Mouse (Mus musculus) CH12.LX (cell line): ENCODE measurements around the gene Tubb5. TPM values are rescaled to one million over a fixed set of nuclear protein-coding genes. Genes with fewer than 3 reads are reported as not detected.

ENCODE experiments used
- DNase-seq: peaks from one replicate; pipeline ENCODE4 v3.0.0-alpha.2; 2013; ENCODE audit errors: extremely low read depth
- H3K27ac ChIP-seq: 2 replicates; pipeline ENCODE4 v1.5.1; 2012; ENCODE audit warnings: low read depth, mild to moderate bottlenecking, control low read depth, moderate library complexity; ENCODE audit not compliant: insufficient read depth
- H3K27me3 ChIP-seq: replicated peaks from 2 replicates; pipeline ENCODE3; 2012; ENCODE audit warnings: inconsistent platforms
- H3K36me3 ChIP-seq, 2 experiments: replicated peaks in 1 of 2; 2 replicates each; pipeline versions ENCODE3 to v1.6.1; 2012; ENCODE audit warnings: inconsistent platforms in 1 of 2, low read length in 1 of 2, mild to moderate bottlenecking in 1 of 2, mixed read lengths in 1 of 2, moderate library complexity in 1 of 2; ENCODE audit not compliant: control insufficient read depth in 1 of 2, insufficient read depth in 1 of 2
- H3K4me1 ChIP-seq, 2 experiments: 2 replicates each; pipeline ENCODE4 v1.6.1; 2012; ENCODE audit warnings: inconsistent platforms in 1 of 2, moderate library complexity in 1 of 2; ENCODE audit not compliant: insufficient read depth in 2 of 2, control insufficient read depth in 1 of 2
- H3K4me2 ChIP-seq: 2 replicates; pipeline ENCODE4 v1.6.1; 2012; ENCODE audit warnings: low read depth, mild to moderate bottlenecking, control low read depth; ENCODE audit not compliant: poor library complexity, insufficient read depth, severe bottlenecking
- H3K4me3 ChIP-seq, 3 experiments: fragments of 150-350 bp in 1 of 3; sonication (generic) in 1 of 3; replicated peaks in 1 of 3; 2 replicates each; pipeline versions ENCODE3 to v1.5.1; 2011 to 2012; ENCODE audit warnings: low read depth in 2 of 3, low read length in 2 of 3, mild to moderate bottlenecking in 2 of 3, moderate library complexity in 2 of 3, control low read depth in 1 of 3, improper control_type of control experiment in 1 of 3, inconsistent platforms in 1 of 3, mixed read lengths in 1 of 3; ENCODE audit not compliant: poor library complexity in 1 of 3
- H3K79me2 ChIP-seq: replicated peaks from 2 replicates; pipeline ENCODE4 v1.6.1; 2012; ENCODE audit warnings: mild to moderate bottlenecking, moderate library complexity; ENCODE audit not compliant: control insufficient read depth, poor library complexity, insufficient read depth, severe bottlenecking; ENCODE audit errors: extremely low read depth
- H3K9ac ChIP-seq: 2 replicates; pipeline ENCODE4 v1.6.1; 2012; ENCODE audit warnings: low read depth, mild to moderate bottlenecking, control low read depth, moderate library complexity; ENCODE audit not compliant: insufficient read depth
- H3K9me3 ChIP-seq: replicated peaks from 2 replicates; pipeline ENCODE3; 2012; ENCODE audit warnings: low read length, inconsistent platforms, mixed read lengths
- BHLHE40 ChIP-seq: IDR thresholded peaks from 2 replicates; pipeline ENCODE4 v1.6.1; 2011; ENCODE audit warnings: mild to moderate bottlenecking, low read depth, low read length, improper control_type of control experiment
- CHD1 ChIP-seq: IDR thresholded peaks from 2 replicates; pipeline ENCODE4 v1.6.1; 2012; ENCODE audit warnings: low read depth, low read length, improper control_type of control experiment, inconsistent platforms
- CHD2 ChIP-seq: IDR thresholded peaks from 2 replicates; pipeline ENCODE4 v1.6.1; 2011; ENCODE audit warnings: low read length, improper control_type of control experiment
- CTCF ChIP-seq, 2 experiments: IDR thresholded peaks in 1 of 2; conservative IDR thresholded peaks in 1 of 2; 2 replicates each; pipeline ENCODE4 v1.5.1; 2011 to 2012; ENCODE audit warnings: low read depth in 2 of 2, low read length in 2 of 2, improper control_type of control experiment in 1 of 2, inconsistent platforms in 1 of 2, mild to moderate bottlenecking in 1 of 2, moderate library complexity in 1 of 2
- E2F4 ChIP-seq: IDR thresholded peaks from 2 replicates; pipeline ENCODE4 v1.6.1; 2011; ENCODE audit warnings: low read depth, low read length, improper control_type of control experiment; ENCODE audit not compliant: insufficient replicate concordance
- ELF1 ChIP-seq: IDR thresholded peaks from 2 replicates; pipeline ENCODE4 v1.6.1; 2014; ENCODE audit warnings: low read depth, mild to moderate bottlenecking, inconsistent platforms, low read length, improper control_type of control experiment
- EP300 ChIP-seq: IDR thresholded peaks from 2 replicates; pipeline ENCODE4 v1.6.1; 2011; ENCODE audit warnings: low read length, improper control_type of control experiment
- ETS1 ChIP-seq: conservative IDR thresholded peaks from 2 replicates; pipeline ENCODE4 v1.6.1; 2012; ENCODE audit warnings: low read depth, mild to moderate bottlenecking, inconsistent platforms, low read length, improper control_type of control experiment, moderate library complexity
- GABPA ChIP-seq: IDR thresholded peaks from 2 replicates; pipeline ENCODE4 v1.6.1; 2012; ENCODE audit warnings: low read depth, low read length, improper control_type of control experiment, inconsistent platforms; ENCODE audit not compliant: insufficient replicate concordance
- HCFC1 ChIP-seq: IDR thresholded peaks from 2 replicates; pipeline ENCODE4 v1.6.1; 2012; ENCODE audit warnings: low read depth, mild to moderate bottlenecking, inconsistent platforms, low read length, improper control_type of control experiment
- IRF4 ChIP-seq: IDR thresholded peaks from 2 replicates; pipeline ENCODE4 v1.6.1; 2014; ENCODE audit warnings: low read depth, mild to moderate bottlenecking, inconsistent platforms, low read length, improper control_type of control experiment
- JUN ChIP-seq: IDR thresholded peaks from 2 replicates; pipeline ENCODE4 v1.6.1; 2011; ENCODE audit warnings: low read depth, mild to moderate bottlenecking, low read length, improper control_type of control experiment, moderate library complexity; ENCODE audit not compliant: insufficient read depth
- JUND ChIP-seq: conservative IDR thresholded peaks from 2 replicates; pipeline ENCODE4 v1.6.1; 2011; ENCODE audit warnings: low read depth, low read length, improper control_type of control experiment
- KAT2A ChIP-seq: IDR thresholded peaks from 2 replicates; pipeline ENCODE4 v1.6.1; 2012; ENCODE audit warnings: low read length, improper control_type of control experiment, inconsistent platforms; ENCODE audit not compliant: insufficient replicate concordance
- MAFK ChIP-seq: IDR thresholded peaks from 2 replicates; pipeline ENCODE4 v1.6.1; 2011; ENCODE audit warnings: low read length, improper control_type of control experiment; ENCODE audit not compliant: insufficient replicate concordance
- MAX ChIP-seq: IDR thresholded peaks from 2 replicates; pipeline ENCODE4 v1.6.1; 2011; ENCODE audit warnings: low read length, improper control_type of control experiment
- MAZ ChIP-seq: IDR thresholded peaks from 2 replicates; pipeline ENCODE4 v1.6.1; 2012; ENCODE audit warnings: low read depth, mild to moderate bottlenecking, inconsistent platforms, low read length, improper control_type of control experiment, moderate library complexity
- MEF2A ChIP-seq: IDR thresholded peaks from 2 replicates; pipeline ENCODE4 v1.6.1; 2014; ENCODE audit warnings: low read depth, mild to moderate bottlenecking, inconsistent platforms, low read length, improper control_type of control experiment, borderline replicate concordance
- MXI1 ChIP-seq: IDR thresholded peaks from 2 replicates; pipeline ENCODE4 v1.6.1; 2011; ENCODE audit warnings: mild to moderate bottlenecking, low read depth, low read length, improper control_type of control experiment
- MYC ChIP-seq: IDR thresholded peaks from 2 replicates; pipeline ENCODE4 v1.6.1; 2011; ENCODE audit warnings: low read depth, mild to moderate bottlenecking, improper control_type of control experiment, low read length
- NELFE ChIP-seq: IDR thresholded peaks from 2 replicates; pipeline ENCODE4 v1.6.1; 2011; ENCODE audit warnings: low read depth, low read length, improper control_type of control experiment
- NRF1 ChIP-seq: IDR thresholded peaks from 2 replicates; pipeline ENCODE4 v1.6.1; 2014; ENCODE audit warnings: low read depth, mild to moderate bottlenecking, inconsistent platforms, low read length, improper control_type of control experiment, moderate library complexity
- PAX5 ChIP-seq: IDR thresholded peaks from 2 replicates; pipeline ENCODE4 v1.6.1; 2012; ENCODE audit warnings: low read length, inconsistent platforms, mixed read lengths
- POLR2A ChIP-seq: IDR thresholded peaks from 2 replicates; pipeline ENCODE4 v1.6.1; 2011; ENCODE audit warnings: low read depth, mild to moderate bottlenecking, improper control_type of control experiment, low read length
- POLR2AphosphoS2 ChIP-seq: IDR thresholded peaks from 2 replicates; pipeline ENCODE4 v1.6.1; 2011; ENCODE audit warnings: low read depth, low read length, improper control_type of control experiment
- RAD21 ChIP-seq: IDR thresholded peaks from 2 replicates; pipeline ENCODE4 v1.6.1; 2011; ENCODE audit warnings: low read depth, mild to moderate bottlenecking, low read length, improper control_type of control experiment, moderate library complexity
- RCOR1 ChIP-seq: conservative IDR thresholded peaks from 2 replicates; pipeline ENCODE4 v1.6.1; 2012; ENCODE audit warnings: low read depth, mild to moderate bottlenecking, inconsistent platforms, low read length, improper control_type of control experiment
- SIN3A ChIP-seq: IDR thresholded peaks from 2 replicates; pipeline ENCODE4 v1.6.1; 2012; ENCODE audit warnings: low read length, improper control_type of control experiment, inconsistent platforms
- SMC3 ChIP-seq: IDR thresholded peaks from 2 replicates; pipeline ENCODE4 v1.6.1; 2011; ENCODE audit warnings: low read depth, low read length, improper control_type of control experiment
- TBP ChIP-seq: conservative IDR thresholded peaks from 2 replicates; pipeline ENCODE4 v1.6.1; 2011; ENCODE audit warnings: low read depth, low read length, improper control_type of control experiment
- TCF12 ChIP-seq: IDR thresholded peaks from 2 replicates; pipeline ENCODE4 v1.6.1; 2014; ENCODE audit warnings: low read depth, mild to moderate bottlenecking, inconsistent platforms, low read length, improper control_type of control experiment
- UBTF ChIP-seq: IDR thresholded peaks from 2 replicates; pipeline ENCODE4 v1.6.1; 2012; ENCODE audit warnings: low read depth, mild to moderate bottlenecking, inconsistent platforms, low read length, improper control_type of control experiment, moderate library complexity
- USF1 ChIP-seq: IDR thresholded peaks from 2 replicates; pipeline ENCODE4 v1.6.1; 2014; ENCODE audit warnings: low read depth, mild to moderate bottlenecking, inconsistent platforms, low read length, improper control_type of control experiment
- USF2 ChIP-seq: conservative IDR thresholded peaks from 2 replicates; pipeline ENCODE4 v1.6.1; 2011; ENCODE audit warnings: low read depth, low read length, improper control_type of control experiment
- ZC3H11A ChIP-seq: IDR thresholded peaks from 2 replicates; pipeline ENCODE4 v1.6.1; 2012; ENCODE audit warnings: low read depth, mild to moderate bottlenecking, inconsistent platforms, low read length, improper control_type of control experiment
- ZKSCAN1 ChIP-seq: IDR thresholded peaks from 2 replicates; pipeline ENCODE4 v1.6.1; 2012; ENCODE audit warnings: low read depth, inconsistent platforms, low read length, improper control_type of control experiment, borderline replicate concordance
- ZMIZ1 ChIP-seq: IDR thresholded peaks from 2 replicates; pipeline ENCODE4 v1.6.1; 2012; ENCODE audit warnings: low read depth, mild to moderate bottlenecking, inconsistent platforms, low read length, improper control_type of control experiment
- ZNF384 ChIP-seq: IDR thresholded peaks from 2 replicates; pipeline ENCODE4 v1.6.1; 2012; ENCODE audit warnings: low read depth, low read length, improper control_type of control experiment, inconsistent platforms
- dilution Hi-C: fragments of 300-500 bp; cut with MboI; formaldehyde crosslinking; loops from 2 replicates; pipeline ENCODE4 v1.14.3; 2020; ENCODE audit warnings: low sequenced_read_pairs; ENCODE audit not compliant: extremely low pct_unique_long_range_greater_than_20kb, extremely low pct_ligation_motif_present
- in situ Hi-C: fragments of 300-500 bp; cut with MboI; formaldehyde crosslinking; loops from 3 replicates; pipeline ENCODE4 v1.14.3; 2019; ENCODE audit warnings: low sequenced_read_pairs, low pct_ligation_motif_present, low pct_unique_long_range_greater_than_20kb, mixed read lengths
- polyA plus RNA-seq: library from polyadenylated mRNA; unstranded; fragments of >175 nt; gene quantifications from 2 replicates; pipeline ENCODE4 v1.2.1, GENCODE M21; 2012; ENCODE audit warnings: low read depth; ENCODE audit not compliant: insufficient read length
- total RNA-seq, 2 experiments: library from RNA; depleted of rRNA; stranded (reverse); fragments of 300-350 nt in 1 of 2; fragments of >200 nt in 1 of 2; gene quantifications; 2 replicates each; pipeline ENCODE4 v1.2.3; 2012 to 2014

Gene Tubb5
- total RNA-seq (2012; rRNA removed) (1,014 and 1,058 TPM in 2 replicates), total RNA-seq (2014; rRNA removed) (1,031 and 1,121 TPM in 2 replicates), polyA plus RNA-seq (962 and 1,053 TPM in 2 replicates)

DNA sequence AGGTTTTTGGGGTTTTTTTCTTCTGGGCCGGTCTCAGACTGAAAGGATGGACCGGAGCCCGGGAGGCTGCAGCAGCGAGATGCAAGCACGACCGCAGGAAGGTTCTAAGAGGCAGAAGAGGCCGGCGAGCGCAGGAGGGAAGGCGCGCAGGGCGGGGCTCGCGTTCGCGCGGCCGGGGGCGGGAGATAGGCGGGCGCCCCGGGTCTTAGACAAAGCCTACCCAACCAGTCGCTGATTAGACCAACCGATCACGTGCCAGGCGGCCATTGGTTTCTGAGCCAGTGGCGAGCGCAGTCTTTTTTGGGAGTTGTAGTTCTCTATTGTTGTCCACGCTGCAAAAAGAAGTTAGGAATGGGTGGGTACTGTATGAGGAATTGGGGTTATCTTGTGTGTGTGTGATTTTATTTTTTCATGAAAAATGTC lies at the start of gene Tubb5:
TSS of gene Tubb5 (minus strand) at position 185 of the 423 bp plus-strand sequence.
- Histone ChIP-seq H3K36me3 (peaks cover 35 to 38% of the 10 kb centered on the region in 2 experiments), H3K27me3 (no peaks in the 10 kb centered on the region), H3K79me2 (peaks cover 38% of the 10 kb centered on the region), H3K27ac (peak within 1 kb of the TSS; percentile 79), H3K4me2 (peak within 1 kb of the TSS; percentile 95), H3K4me3 (peak within 1 kb of the TSS; percentile 83 to 93 (median 89)), H3K4me1 (peaks cover 11 to 45% of the 10 kb centered on the region in 2 experiments), H3K9me3 (no peaks in the 10 kb centered on the region), H3K9ac (peak within 1 kb of the TSS; percentile 99)
- TF ChIP-seq ZNF384, result no peak
- peak; percentile 99 for TF ChIP-seq POLR2A
- TF ChIP-seq BHLHE40, result peak; percentile 96
- no peak for TF ChIP-seq JUND
- no peak for TF ChIP-seq PAX5
- TF ChIP-seq ZMIZ1, result peak; percentile 95
- TF ChIP-seq CTCF (conservative IDR thresholded peaks at IDR 0.05 in 1 of 2, IDR thresholded peaks at IDR 0.05 in 1 of 2; ENCODE audit: low read depth in 2 of 2, low read length in 2 of 2), result no peak
- TF ChIP-seq MAX, result peak; percentile 72; the same call in 1 of the 2 replicates
- TF ChIP-seq KAT2A, result peak; percentile 72; the same call in 1 of the 2 replicates
- TF ChIP-seq IRF4, result peak; percentile 39; the same call in 1 of the 2 replicates
- TF ChIP-seq POLR2AphosphoS2, result peak; percentile 89
- TF ChIP-seq MEF2A, result no peak
- no peak for TF ChIP-seq CHD1
- TF ChIP-seq RAD21, result no peak
- TF ChIP-seq MAFK, result no peak
- no peak for TF ChIP-seq SMC3
- peak; percentile 90 for TF ChIP-seq USF2
- TF ChIP-seq RCOR1, result no peak
- TF ChIP-seq ZC3H11A, result no peak
- peak; percentile 89 for TF ChIP-seq MXI1
- TF ChIP-seq TBP, result peak; percentile 76; the same call in 1 of the 2 replicates
- no peak for TF ChIP-seq EP300
- no peak for TF ChIP-seq ZKSCAN1
- TF ChIP-seq TCF12, result peak; percentile 88
- peak; percentile 70 for TF ChIP-seq NRF1
- TF ChIP-seq ETS1, result no peak
- peak; percentile 89 for TF ChIP-seq SIN3A
- 0 out of 2 replicates have a peak, but pooled peaks have one; percentile 10 for TF ChIP-seq E2F4
- TF ChIP-seq USF1, result peak; percentile 95
- TF ChIP-seq UBTF, result no peak
- peak; percentile 98 for TF ChIP-seq NELFE
- TF ChIP-seq JUN, result no peak
- no peak for TF ChIP-seq CHD2
- TF ChIP-seq GABPA, result no peak; the same call in 1 of the 2 replicates
- no peak; the same call in 1 of the 2 replicates for TF ChIP-seq MAZ
- no peak; the same call in 1 of the 2 replicates for TF ChIP-seq MYC
- TF ChIP-seq HCFC1, result peak; percentile 96
- peak; percentile 56; the same call in 1 of the 2 replicates for TF ChIP-seq ELF1
- in situ Hi-C loops (loop anchor here (5.0 kb wide), 1 partner anchor 34 kb away; no protein-coding TSS in a partner anchor), dilution Hi-C loops (no loop called here)
- peak; percentile 96 for DNase-seq
